Mouse (Mus musculus) midbrain, embryonic 16.5 days (tissue): Measurements from ENCODE around the gene Mecom. TPM values are rescaled to one million over a fixed set of nuclear protein-coding genes. Genes with fewer than 3 reads are reported as not detected.

Experiments used
- ATAC-seq: fragments of 200-750 bp; cut with Nextera tagmentation; 2 replicates; pipeline ENCODE4 v1.8.0; 2017; ENCODE audit warnings: moderate TSS enrichment
- H3K27ac ChIP-seq: fragments of 300-500 bp; sonication (generic); 2 replicates; pipeline ENCODE4 v1.5.1; 2014; ENCODE audit warnings: mild to moderate bottlenecking, low read length, mixed read lengths
- H3K27me3 ChIP-seq: fragments of 300-500 bp; sonication (generic); 2 replicates; pipeline ENCODE4 v1.6.1; 2014; ENCODE audit warnings: low read depth, low read length, mixed read lengths; ENCODE audit not compliant: control insufficient read depth, insufficient read depth
- H3K36me3 ChIP-seq: fragments of 300-500 bp; sonication (generic); 2 replicates; pipeline ENCODE4 v1.6.1; 2014; ENCODE audit warnings: mild to moderate bottlenecking, low read length, moderate library complexity, mixed read lengths; ENCODE audit not compliant: control insufficient read depth, insufficient read depth
- H3K4me1 ChIP-seq: fragments of 300-500 bp; sonication (generic); 2 replicates; pipeline ENCODE4 v1.6.1; 2014; ENCODE audit warnings: mild to moderate bottlenecking, low read length, mixed read lengths; ENCODE audit not compliant: control insufficient read depth, insufficient read depth
- H3K4me2 ChIP-seq: fragments of 300-500 bp; sonication (generic); 2 replicates; pipeline ENCODE4 v1.6.1; 2014; ENCODE audit warnings: mild to moderate bottlenecking, low read length, mixed read lengths
- H3K4me3 ChIP-seq: fragments of 300-500 bp; sonication (generic); 2 replicates; pipeline ENCODE4 v1.5.1; 2014; ENCODE audit warnings: low read depth, mild to moderate bottlenecking, low read length, moderate library complexity, mixed read lengths
- H3K9ac ChIP-seq: fragments of 300-500 bp; sonication (generic); 2 replicates; pipeline ENCODE4 v1.6.1; 2014; ENCODE audit warnings: low read depth, low read length, mixed read lengths
- H3K9me3 ChIP-seq: fragments of 300-500 bp; sonication (generic); replicated peaks from 2 replicates; pipeline ENCODE4 v1.6.1; 2014; ENCODE audit warnings: mild to moderate bottlenecking, low read length, mixed read lengths; ENCODE audit not compliant: control insufficient read depth, poor library complexity, severe bottlenecking
- WGBS: fragments of 180-500 bp; shearing (Covaris S2); extraction: QIAGEN DNeasy Blood & Tissue Kit; methylation state at CpG from one replicate; pipeline ENCODE4 v1.1.7; 2014; 5-methylcytosine and 5-hydroxymethylcytosine counted together
- polyA plus RNA-seq: library from polyadenylated mRNA; unstranded; fragments of >200 nt; fragmentation: Nextera tagmentation; extraction: Ambion mirVana; gene quantifications from 2 replicates; pipeline ENCODE4 v1.2.1, GENCODE M21; 2015

Gene Mecom
- polyA plus RNA-seq, 1 experiment from 2014 or later: 4.0 TPM

DNA sequence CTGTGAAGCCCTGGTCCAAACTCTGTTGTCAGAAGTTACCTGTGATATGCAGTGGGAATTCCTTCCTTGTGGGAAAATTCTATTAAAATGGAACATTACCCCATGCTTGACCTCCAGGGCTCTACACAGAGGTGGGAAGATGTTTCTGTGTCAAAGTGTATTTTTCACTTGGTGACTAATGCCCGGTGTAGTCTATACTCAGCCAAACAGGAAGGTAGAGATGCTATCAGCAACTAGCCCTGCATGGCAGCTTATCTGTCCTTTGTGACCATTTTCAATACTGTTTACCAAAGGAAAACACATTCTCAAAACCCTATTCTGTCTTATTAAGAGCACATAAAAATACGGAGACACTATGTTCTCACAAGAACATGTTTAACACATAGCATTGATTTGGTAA is 344.0 kb downstream of the Mecom start:
- Histone ChIP-seq H3K36me3 (no peaks in the 10 kb centered on the region), H3K4me3 (no peak overlapping the region), H3K27me3 (no peaks in the 10 kb centered on the region), H3K4me1 (no peaks in the 10 kb centered on the region), H3K4me2 (no peak overlapping the region), H3K9me3 (no peaks in the 10 kb centered on the region), H3K27ac (no peak overlapping the region), H3K9ac (no peak overlapping the region)
- WGBS: 88% methylated on average over 2 of the region's 2 CpGs
- ATAC-seq: no peak

DNA sequence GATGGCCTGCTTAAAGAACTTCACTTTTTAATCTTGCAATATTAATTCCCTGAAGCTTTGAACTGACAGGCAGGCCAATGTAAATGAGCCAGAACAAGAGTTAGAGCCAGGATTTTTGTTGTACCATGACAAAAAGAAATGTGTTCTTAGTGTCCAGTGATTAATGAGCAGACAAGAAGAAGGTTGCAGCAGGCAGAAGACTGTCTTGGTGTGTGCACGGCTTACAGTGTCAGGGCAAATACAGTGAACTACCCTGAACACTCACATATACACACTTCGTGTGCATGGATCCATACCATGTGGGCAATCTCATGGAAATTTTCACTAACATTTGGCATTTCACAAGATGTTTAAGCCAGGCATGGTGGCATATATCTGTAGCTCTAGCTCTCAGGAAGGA is 349.0 kb downstream of the Mecom start:
- Histone ChIP-seq H3K36me3 (no peaks in the 10 kb centered on the region), H3K4me3 (no peak overlapping the region), H3K9me3 (no peaks in the 10 kb centered on the region), H3K4me2 (no peak overlapping the region), H3K4me1 (no peaks in the 10 kb centered on the region), H3K27ac (no peak overlapping the region), H3K27me3 (no peaks in the 10 kb centered on the region), H3K9ac (no peak overlapping the region)
- WGBS: 82% methylated on average over 2 of the region's 2 CpGs
- ATAC-seq: no peak

- Histone ChIP-seq H3K4me3 (no peak overlapping the region), H3K4me1 (no peaks in the 10 kb centered on the region), H3K36me3 (no peaks in the 10 kb centered on the region), H3K27me3 (no peaks in the 10 kb centered on the region), H3K9ac (no peak overlapping the region), H3K4me2 (no peak overlapping the region), H3K27ac (no peak overlapping the region), H3K9me3 (no peaks in the 10 kb centered on the region)
- ATAC-seq: no peak
- 71% methylated on average over 5 of the region's 5 CpGs for WGBS
These were observed 349.6 kb downstream of the Mecom start for GRCm38 (mm10) chr3:30198227-30198626.

DNA sequence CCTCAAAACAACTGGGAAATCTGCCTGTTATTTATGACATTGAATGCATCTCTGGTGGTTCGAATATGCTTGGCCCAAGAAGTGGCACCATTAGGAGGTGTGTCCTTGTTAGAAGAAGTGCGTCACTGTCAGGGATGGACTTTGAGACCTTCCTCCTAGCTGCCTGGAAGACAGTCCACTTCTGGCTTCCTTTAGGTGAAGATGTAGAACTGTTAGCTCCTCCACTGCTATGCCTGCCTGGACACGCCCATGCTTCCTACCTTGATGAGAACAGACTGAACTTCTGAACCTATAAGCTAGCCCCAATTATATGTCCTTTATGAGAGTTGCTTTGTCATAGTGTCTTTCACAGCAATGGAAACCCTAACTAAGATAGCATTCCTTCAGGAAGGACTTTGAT is 352.6 kb downstream of the Mecom start:
- Histone ChIP-seq H3K27me3 (no peaks in the 10 kb centered on the region), H3K9ac (no peak overlapping the region), H3K4me3 (no peak overlapping the region), H3K4me1 (0 out of 2 replicates have a peak, but pooled peaks cover 3% of the 10 kb centered on the region), H3K27ac (no peak overlapping the region), H3K36me3 (no peaks in the 10 kb centered on the region), H3K4me2 (no peak overlapping the region), H3K9me3 (no peaks in the 10 kb centered on the region)
- no peak for ATAC-seq
- 96% methylated on average over 3 of the region's 3 CpGs for WGBS

DNA sequence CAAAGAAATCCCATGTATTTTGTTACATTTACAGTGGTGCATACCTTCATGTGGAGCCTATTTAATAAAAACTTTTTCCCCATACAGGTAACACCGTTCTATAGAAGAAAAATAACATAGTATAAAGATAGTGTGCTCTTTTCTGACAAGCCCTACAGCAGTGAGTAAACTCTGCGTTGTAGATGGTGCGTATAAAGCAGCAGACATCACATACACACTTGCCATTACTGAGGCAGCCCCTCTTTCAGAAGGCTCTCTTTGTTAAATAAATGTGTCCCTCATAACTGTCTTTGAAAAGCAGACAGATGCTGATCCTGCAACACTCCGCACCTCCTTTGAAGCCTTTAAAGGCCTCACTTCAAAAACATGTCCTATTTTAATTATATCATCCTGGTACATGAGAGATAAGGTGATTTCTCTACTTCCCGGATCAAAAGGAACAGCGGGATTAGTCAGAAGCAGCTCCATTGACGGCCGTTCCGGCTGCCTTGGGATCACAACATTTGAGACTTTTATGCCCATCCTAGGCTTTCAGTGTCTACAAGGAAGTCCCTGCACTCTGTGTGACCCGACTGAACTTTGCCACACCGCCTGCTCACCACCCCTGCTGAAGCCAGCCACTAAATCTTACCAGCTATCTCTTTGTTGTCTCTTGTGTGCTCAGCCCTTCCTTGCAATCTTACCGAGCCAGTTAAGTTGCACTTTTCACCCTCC is 355.4 kb downstream of the Mecom start:
- H3K4me3 ChIP-seq: no peak overlapping the region
- no peaks in the 10 kb centered on the region for H3K36me3 ChIP-seq
- 29% methylated on average over 12 of the region's 12 CpGs for WGBS
- no peaks in the 10 kb centered on the region for H3K9me3 ChIP-seq
- no peak overlapping the region for H3K4me2 ChIP-seq
- H3K9ac ChIP-seq: no peak overlapping the region
- peak; percentile 75; the same call in 1 of the 2 replicates for ATAC-seq
- H3K27me3 ChIP-seq: no peaks in the 10 kb centered on the region
- H3K4me1 ChIP-seq: 0 out of 2 replicates have a peak, but pooled peaks cover 3% of the 10 kb centered on the region
- no peak overlapping the region for H3K27ac ChIP-seq

DNA sequence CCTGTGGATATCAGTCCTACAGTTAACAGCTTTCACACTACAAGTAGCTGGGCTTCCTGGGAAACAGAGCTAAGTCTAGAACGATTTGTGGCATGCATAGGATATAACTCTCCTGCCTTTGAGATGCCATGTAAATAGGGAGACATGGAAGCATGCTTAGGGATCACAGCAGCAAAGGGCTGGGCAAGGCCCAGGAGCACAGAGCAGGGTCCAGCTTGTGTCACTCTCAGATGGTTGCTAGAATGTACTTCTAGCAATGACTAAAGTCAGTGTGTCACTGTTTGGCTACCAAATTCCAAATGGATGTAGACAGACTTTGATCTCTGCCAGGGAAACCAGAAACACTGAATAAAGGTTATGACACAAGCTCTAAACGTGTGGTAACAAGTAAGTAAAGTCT is 358.5 kb downstream of the Mecom start:
- Histone ChIP-seq H3K36me3 (no peaks in the 10 kb centered on the region), H3K9me3 (no peaks in the 10 kb centered on the region), H3K4me3 (no peak overlapping the region), H3K9ac (no peak overlapping the region), H3K27me3 (no peaks in the 10 kb centered on the region), H3K4me1 (0 out of 2 replicates have a peak, but pooled peaks cover 3% of the 10 kb centered on the region), H3K4me2 (no peak overlapping the region), H3K27ac (no peak overlapping the region)
- ATAC-seq: no peak
- WGBS: 85% methylated on average over 2 of the region's 2 CpGs

GRCm38 (mm10) chr3:30187812-30188469 is 359.9 kb downstream of the Mecom start:
- no peaks in the 10 kb centered on the region for H3K36me3 ChIP-seq
- 46% methylated on average over 5 of the region's 5 CpGs for WGBS
- H3K4me2 ChIP-seq: no peak overlapping the region
- no peaks in the 10 kb centered on the region for H3K27me3 ChIP-seq
- no peak overlapping the region for H3K9ac ChIP-seq
- ATAC-seq: no peak
- no peak overlapping the region for H3K27ac ChIP-seq
- no peaks in the 10 kb centered on the region for H3K9me3 ChIP-seq
- no peak overlapping the region for H3K4me3 ChIP-seq
- H3K4me1 ChIP-seq: 0 out of 2 replicates have a peak, but pooled peaks cover 3% of the 10 kb centered on the region

- Histone ChIP-seq H3K4me1 (no peaks in the 10 kb centered on the region), H3K27me3 (no peaks in the 10 kb centered on the region), H3K9ac (no peak overlapping the region), H3K36me3 (no peaks in the 10 kb centered on the region), H3K27ac (no peak overlapping the region), H3K4me3 (no peak overlapping the region), H3K9me3 (no peaks in the 10 kb centered on the region), H3K4me2 (no peak overlapping the region)
- WGBS: 89% methylated on average over 8 of the region's 8 CpGs
- ATAC-seq: no peak
These were observed 365.9 kb downstream of the Mecom start for GRCm38 (mm10) chr3:30181807-30182481.

GRCm38 (mm10) chr3:30176615-30177014 is 371.2 kb downstream of the Mecom start:
- no peaks in the 10 kb centered on the region; the same call in 1 of the 2 replicates for H3K9me3 ChIP-seq
- 94% methylated on average over 5 of the region's 5 CpGs for WGBS
- H3K36me3 ChIP-seq: no peaks in the 10 kb centered on the region
- no peaks in the 10 kb centered on the region for H3K4me1 ChIP-seq
- H3K4me2 ChIP-seq: no peak overlapping the region
- no peak overlapping the region for H3K9ac ChIP-seq
- H3K4me3 ChIP-seq: no peak overlapping the region
- no peak for ATAC-seq
- no peak overlapping the region for H3K27ac ChIP-seq
- H3K27me3 ChIP-seq: no peaks in the 10 kb centered on the region
